Mouse (Mus musculus) kidney, postnatal 36 days (tissue): Measurements from ENCODE around the gene Mast3.

Experiments used
- DNase-seq, 2 experiments: peaks; one replicate each; pipeline ENCODE4 v3.0.0; 2021 to 2022; ENCODE audit warnings: mixed read lengths in 2 of 2

The Mast3 gene

GRCm38 (mm10) chr8:70804481-70805206 is at the start of gene Mast3:
Gene Mast3 (minus strand): TSS chr8:70805054.
- DNase-seq: peak; percentile 92 to 96

GRCm38 (mm10) chr8:70853863-70854262 is 49.0 kb upstream of the Mast3 start:
- DNase-seq: no peak

- DNase-seq: no peak
Observed at GRCm38 (mm10) chr8:70852595-70853231, 47.9 kb upstream of the Mast3 start.

- no peak for DNase-seq
Observed at GRCm38 (mm10) chr8:70851837-70852236, 47.0 kb upstream of the Mast3 start.

- DNase-seq: no peak
Observed at GRCm38 (mm10) chr8:70850947-70851346, 46.1 kb upstream of the Mast3 start.

GRCm38 (mm10) chr8:70850132-70850845 is 45.4 kb upstream of the Mast3 start:
- DNase-seq: no peak

GRCm38 (mm10) chr8:70849333-70849990 is 44.6 kb upstream of the Mast3 start:
- DNase-seq: no peak

GRCm38 (mm10) chr8:70846371-70847154 is 41.7 kb upstream of the Mast3 start:
- peak in 1 of 2 experiments; percentile 52 for DNase-seq

- DNase-seq: no peak
Observed at GRCm38 (mm10) chr8:70845108-70845507, 40.3 kb upstream of the Mast3 start.

- peak; percentile 89 to 97 for DNase-seq
Observed at GRCm38 (mm10) chr8:70844523-70844922, 39.7 kb upstream of the Mast3 start.

- no peak for DNase-seq
Observed at GRCm38 (mm10) chr8:70843941-70844340, 39.1 kb upstream of the Mast3 start.

GRCm38 (mm10) chr8:70843214-70843773 is 38.4 kb upstream of the Mast3 start:
- no peak for DNase-seq

GRCm38 (mm10) chr8:70842484-70842883 is 37.6 kb upstream of the Mast3 start:
- DNase-seq: no peak

- DNase-seq: peak; percentile 90 to 97
Observed at GRCm38 (mm10) chr8:70841147-70842072, 36.6 kb upstream of the Mast3 start.

GRCm38 (mm10) chr8:70840590-70840989 is 35.7 kb upstream of the Mast3 start:
- peak; percentile 83 for DNase-seq

- peak; percentile 99 to 100 for DNase-seq
Observed at GRCm38 (mm10) chr8:70839408-70840351, 34.8 kb upstream of the Mast3 start, which contains the start of gene Arrdc2. Gene Arrdc2 (minus strand): TSS chr8:70839720.

GRCm38 (mm10) chr8:70838654-70839407 is 34.0 kb upstream of the Mast3 start:
- peak in 1 of 2 experiments; percentile 40 for DNase-seq

GRCm38 (mm10) chr8:70836666-70837065 is 31.8 kb upstream of the Mast3 start:
- DNase-seq: no peak

- DNase-seq: no peak
Observed at GRCm38 (mm10) chr8:70834071-70834470, 29.2 kb upstream of the Mast3 start.
